ENCODE assay signal across 8 mouse cellular contexts in the genomic region with DNA sequence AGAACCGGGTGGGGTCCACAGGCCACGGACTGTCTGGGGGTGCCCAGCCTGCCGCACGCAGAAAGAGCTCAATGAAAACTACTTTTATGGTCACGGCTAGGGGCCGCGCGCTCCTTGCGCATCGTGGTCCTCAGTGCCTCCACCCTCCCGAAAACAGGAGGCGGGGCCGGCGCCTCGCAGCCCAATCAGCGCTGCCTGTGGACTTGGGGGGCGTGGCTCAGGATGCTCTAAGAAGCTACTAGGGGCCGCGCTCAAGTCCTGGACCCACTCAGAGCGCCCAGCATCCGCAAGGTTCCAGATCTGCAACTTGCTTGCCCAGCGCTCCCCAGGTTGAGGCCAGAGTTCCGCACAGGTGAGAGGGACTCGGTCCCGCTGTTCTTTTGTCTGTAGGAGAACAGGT. TPM values are rescaled to one million over a fixed set of nuclear protein-coding genes. Genes with fewer than 3 reads are reported as not detected.
DNase-seq lines count a peak whose midpoint lies in the region; ATAC-seq and TF ChIP-seq lines count a peak whose summit lies in the region.

A gene (plus strand): TSS at position 190 of the 400 bp plus-strand sequence.

- peaks cover 43% of the 10 kb centered on the region for H3K27me3 ChIP-seq in forebrain, embryonic 13.5 days
- H3K27me3 ChIP-seq in heart, embryonic 14.5 days (ENCODE audit: control insufficient read depth, insufficient read depth, low read length), result peaks cover 42% of the 10 kb centered on the region
- no peaks in the 10 kb centered on the region for H3K27me3 ChIP-seq in kidney, postnatal 0 days (ENCODE audit: insufficient read depth, low read length)
- H3K27me3 ChIP-seq in liver, adult 2 months (ENCODE audit: control insufficient read depth, insufficient read depth, low read length), result peaks cover 7% of the 10 kb centered on the region; the same call in 1 of the 2 replicates
- peaks cover 23% of the 10 kb centered on the region for H3K27me3 ChIP-seq in stomach, embryonic 16.5 days (ENCODE audit: control insufficient read depth, insufficient read depth, low read length)

- no peak for TF ChIP-seq POLR2A in liver, adult 2 months (IDR thresholded peaks at IDR 0.05; ENCODE audit: extremely low read depth, insufficient read depth, low read length)

- H3K9ac ChIP-seq in forebrain, embryonic 13.5 days, result peak within 1 kb of the TSS; percentile 3; the same call in 1 of the 2 replicates
- no peak within 1 kb of the TSS for H3K9ac ChIP-seq in heart, embryonic 14.5 days (ENCODE audit: low read length)
- H3K9ac ChIP-seq in kidney, postnatal 0 days (ENCODE audit: low read depth, low read length), result peak within 1 kb of the TSS; percentile 35; the same call in 1 of the 2 replicates
- no peak within 1 kb of the TSS for H3K9ac ChIP-seq in liver, adult 2 months (ENCODE audit: low read depth, low read length)
- H3K9ac ChIP-seq in stomach, embryonic 16.5 days (ENCODE audit: low read length), result peak within 1 kb of the TSS; percentile 62

- ATAC-seq in forebrain, embryonic 13.5 days, result peak; percentile 95
- ATAC-seq in heart, embryonic 14.5 days (ENCODE audit: insufficient number of reproducible peaks, insufficient read depth, low FRiP score, low read depth), result no peak; the same call in 1 of the 2 replicates
- ATAC-seq in kidney, postnatal 0 days (replicated peaks; ENCODE audit: low FRiP score, low read depth), result peak; percentile 80
- peak; percentile 93 for ATAC-seq in stomach, embryonic 16.5 days (ENCODE audit: insufficient read depth, low FRiP score)

- no peak within 1 kb of the TSS for H3K27ac ChIP-seq in forebrain, embryonic 13.5 days
- no peak within 1 kb of the TSS for H3K27ac ChIP-seq in heart, embryonic 14.5 days (replicated peaks in 1 of 2; ENCODE audit: control insufficient read depth in 1 of 2, insufficient read depth in 1 of 2, low read depth in 2 of 2, low read length in 2 of 2)
- H3K27ac ChIP-seq in kidney, postnatal 0 days, result no peak within 1 kb of the TSS
- H3K27ac ChIP-seq in liver, adult 2 months (replicated peaks; ENCODE audit: insufficient read depth, low read depth, low read length), result no peak within 1 kb of the TSS
- no peak within 1 kb of the TSS for H3K27ac ChIP-seq in stomach, embryonic 16.5 days (ENCODE audit: low read length)

- no peaks in the 10 kb centered on the region for H3K79me2 ChIP-seq in liver, adult 2 months (ENCODE audit: control insufficient read depth, insufficient read depth, low read length)

- H3K4me1 ChIP-seq in forebrain, embryonic 13.5 days, result peaks cover 12% of the 10 kb centered on the region; the same call in 1 of the 2 replicates
- H3K4me1 ChIP-seq in heart, embryonic 14.5 days (ENCODE audit: control insufficient read depth in 2 of 2, insufficient read depth in 2 of 2, low read length in 2 of 2), result peaks cover 14 to 16% of the 10 kb centered on the region in 2 experiments
- peaks cover 21% of the 10 kb centered on the region; the same call in 1 of the 2 replicates for H3K4me1 ChIP-seq in kidney, postnatal 0 days (replicated peaks; ENCODE audit: insufficient read depth, low read length)
- no peaks in the 10 kb centered on the region for H3K4me1 ChIP-seq in liver, adult 2 months (ENCODE audit: control insufficient read depth, insufficient read depth, low read length)
- H3K4me1 ChIP-seq in stomach, embryonic 16.5 days (ENCODE audit: control insufficient read depth, insufficient read depth, low read length), result peaks cover 10% of the 10 kb centered on the region; the same call in 1 of the 2 replicates

- peak within 1 kb of the TSS; percentile 63 for H3K4me2 ChIP-seq in forebrain, embryonic 13.5 days
- peak within 1 kb of the TSS; percentile 40 for H3K4me2 ChIP-seq in heart, embryonic 14.5 days (ENCODE audit: low read length)
- peak within 1 kb of the TSS; percentile 52 for H3K4me2 ChIP-seq in kidney, postnatal 0 days (ENCODE audit: low read length)
- peak within 1 kb of the TSS; percentile 48 for H3K4me2 ChIP-seq in stomach, embryonic 16.5 days (ENCODE audit: low read depth, low read length)

- H3K9me3 ChIP-seq in forebrain, embryonic 13.5 days (replicated peaks), result no peaks in the 10 kb centered on the region
- H3K9me3 ChIP-seq in heart, embryonic 14.5 days (ENCODE audit: control insufficient read depth, low read length), result no peaks in the 10 kb centered on the region
- H3K9me3 ChIP-seq in kidney, postnatal 0 days (replicated peaks; ENCODE audit: low read length), result no peaks in the 10 kb centered on the region
- no peaks in the 10 kb centered on the region for H3K9me3 ChIP-seq in stomach, embryonic 16.5 days (replicated peaks; ENCODE audit: control insufficient read depth, low read length)

- WGBS in forebrain, embryonic 13.5 days, result under 1% methylated on average over 25 of the region's 25 CpGs
- under 1% methylated on average over 25 of the region's 25 CpGs for WGBS in heart, embryonic 14.5 days
- WGBS in kidney, postnatal 0 days, result under 1% methylated on average over 25 of the region's 25 CpGs
- WGBS in liver, adult 2 months, result 4% methylated on average over 25 of the region's 25 CpGs
- WGBS in stomach, embryonic 16.5 days, result 1% methylated on average over 25 of the region's 25 CpGs

- peak; percentile 43; the same call in 1 of the 2 replicates for TF ChIP-seq CTCF in kidney, postnatal 0 days (IDR thresholded peaks at IDR 0.05; ENCODE audit: low read depth)
- TF ChIP-seq CTCF in liver, adult 2 months (IDR thresholded peaks at IDR 0.05; ENCODE audit: low read depth, low read length), result no peak

- peak; percentile 63 to 72 for DNase-seq in adrenal gland, adult (ENCODE audit: inconsistent age in 2 of 2, low spot score in 1 of 2)
- no peak for DNase-seq in adrenal gland, adult 8-10 months
- peak; percentile 94 for DNase-seq in kidney, postnatal 0 days (ENCODE audit: low spot score)
- no peak for DNase-seq in liver, adult 2 months (ENCODE audit: extremely low read depth, low read depth, low spot score)
- peak; percentile 13 for DNase-seq in naive thymus-derived CD4-positive, alpha-beta T cell, adult 2 months (ENCODE audit: low read depth)

- peak within 1 kb of the TSS; percentile 37 for H3K4me3 ChIP-seq in forebrain, embryonic 13.5 days
- H3K4me3 ChIP-seq in heart, embryonic 14.5 days (ENCODE audit: control insufficient read depth in 1 of 2, insufficient read depth in 1 of 2, low read depth in 1 of 2, low read length in 2 of 2), result peak within 1 kb of the TSS; percentile 12 to 38
- H3K4me3 ChIP-seq in kidney, postnatal 0 days (replicated peaks; ENCODE audit: low read depth, low read length), result peak within 1 kb of the TSS; percentile 27
- peak within 1 kb of the TSS; percentile 1; the same call in 1 of the 2 replicates for H3K4me3 ChIP-seq in liver, adult 2 months (ENCODE audit: insufficient read depth, low read depth, low read length)
- peak within 1 kb of the TSS; percentile 40 for H3K4me3 ChIP-seq in stomach, embryonic 16.5 days (replicated peaks; ENCODE audit: low read length)

- H3K36me3 ChIP-seq in forebrain, embryonic 13.5 days (ENCODE audit: poor library complexity, severe bottlenecking), result no peaks in the 10 kb centered on the region
- H3K36me3 ChIP-seq in heart, embryonic 14.5 days (ENCODE audit: control insufficient read depth, insufficient read depth, low read length), result no peaks in the 10 kb centered on the region
- H3K36me3 ChIP-seq in kidney, postnatal 0 days (ENCODE audit: insufficient read depth, low read length), result no peaks in the 10 kb centered on the region
- H3K36me3 ChIP-seq in liver, adult 2 months (ENCODE audit: control insufficient read depth, insufficient read depth, low read length), result no peaks in the 10 kb centered on the region
- no peaks in the 10 kb centered on the region for H3K36me3 ChIP-seq in stomach, embryonic 16.5 days (ENCODE audit: control insufficient read depth, insufficient read depth, low read length)

RNA-seq across cellular contexts. Expression of the gene that starts here (rescaled TPM):
- 10 to 100 TPM in 2 of 4 experiments, 1 to 10 TPM in 2; 7.4 to 14.4 (median 10.5) TPM for total RNA-seq in adrenal gland, adult 8-10 months (2022)
- 0.72 and 0.90 TPM in 2 replicates for polyA plus RNA-seq in forebrain, embryonic 13.5 days (2015; fragmentation: Nextera tagmentation; extraction: Ambion mirVana)
- 1.2 and 1.8 TPM in 2 replicates for polyA plus RNA-seq in heart, embryonic 14.5 days (2014; fragmentation: Nextera tagmentation; extraction: Ambion mirVana)
- polyA plus RNA-seq in kidney, postnatal 0 days (2015; fragmentation: Nextera tagmentation; extraction: Ambion mirVana), result 12.2 and 12.7 TPM in 2 replicates
- 0.27 and 0.28 TPM in 2 replicates for total RNA-seq in liver, adult 2 months (2014; rRNA removed)
- 0.57 and 0.72 TPM in 2 replicates for polyA plus RNA-seq in liver, adult 2 months (2012; rRNA removed)
- 38.1 and 39.7 TPM in 2 replicates for polyA plus RNA-seq in stomach, embryonic 16.5 days (2015; fragmentation: Nextera tagmentation; extraction: Ambion mirVana)

Comparison
In these comparisons a context has a peak if more than half of its experiments do, and no peak if none do; other contexts are left out.
1. DNase-seq: peak in adrenal gland, adult (2 of 2), kidney, postnatal 0 days (single experiment) and naive thymus-derived CD4-positive, alpha-beta T cell, adult 2 months (single experiment); none in adrenal gland, adult 8-10 months (single experiment) and liver, adult 2 months (single experiment).
2. Peak in ATAC-seq, H3K4me3 ChIP-seq, H3K9ac ChIP-seq and H3K4me2 ChIP-seq in forebrain, embryonic 13.5 days; RNA of the gene not detected or under 1 TPM.
3. H3K9ac ChIP-seq: peak in kidney, postnatal 0 days (single experiment) and stomach, embryonic 16.5 days (single experiment); none in heart, embryonic 14.5 days (single experiment) and liver, adult 2 months (single experiment).
4. Peak in every context shown above with its lines, with median percentiles within 50 percentile points of each other: H3K4me2 ChIP-seq and H3K4me3 ChIP-seq.